Mouse (Mus musculus): ENCODE measurements around the gene Cdkn1c. TPM values are rescaled to one million over a fixed set of nuclear protein-coding genes. Genes with fewer than 3 reads are reported as not detected.

Gene Cdkn1c
- 438 and 682 TPM in 2 replicates for polyA plus RNA-seq (2016; fragmentation: Nextera tagmentation; extraction: Ambion mirVana)

DNA sequence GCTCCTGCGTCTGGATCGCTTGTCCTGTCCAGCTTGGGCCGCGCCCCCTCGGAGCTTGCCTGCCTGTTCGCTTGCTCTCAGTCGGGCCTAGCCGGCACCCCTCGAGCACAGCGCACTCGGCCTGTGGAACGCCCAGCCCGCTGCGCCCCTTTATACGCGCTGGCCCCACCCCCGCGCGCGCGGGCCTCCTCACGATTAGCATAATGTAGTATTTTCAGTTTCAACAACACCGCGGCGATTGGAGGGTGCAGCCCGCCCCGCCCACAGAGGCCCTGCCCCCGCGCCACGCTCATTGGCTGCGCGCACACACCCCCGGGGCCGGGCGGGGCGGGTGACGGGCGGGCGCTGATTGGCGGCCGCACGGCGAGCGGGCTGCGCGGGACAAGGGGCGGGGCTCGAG, at the start of gene Cdkn1c:
TSS of gene Cdkn1c (minus strand) at position 177 of the 400 bp plus-strand sequence.
- WGBS, result 27% methylated on average over 42 of the region's 48 CpGs
- peaks cover 60% of the 10 kb centered on the region for H3K4me1 ChIP-seq (replicated peaks)
- H3K4me3 ChIP-seq, result peak within 1 kb of the TSS; percentile 62

DNA sequence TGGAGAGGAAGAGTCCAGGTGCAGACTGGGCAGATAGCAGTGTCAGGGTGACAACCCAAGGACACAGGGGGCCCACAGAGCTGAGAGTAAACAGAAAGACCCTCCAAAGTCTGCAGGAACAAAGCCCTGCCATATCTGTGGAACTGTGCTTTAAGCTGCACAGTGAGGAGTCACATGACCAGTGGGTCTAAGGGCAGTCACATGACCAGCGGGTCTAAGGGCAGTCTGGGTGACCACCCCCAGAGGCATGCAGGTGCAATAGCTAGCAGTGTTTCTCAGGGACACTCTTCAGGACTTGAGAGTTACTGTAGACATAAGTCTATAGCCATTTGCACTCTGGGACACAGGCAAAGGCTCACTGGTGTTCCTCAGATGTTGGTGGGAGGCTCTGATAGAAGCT, 48.7 kb upstream of the Cdkn1c start:
- WGBS, result 74% methylated on average over 1 of the region's 1 CpGs

More for the DNA sequence above, at the start of gene Cdkn1c:
- H3K36me3 ChIP-seq, result 0 out of 2 replicates have a peak, but pooled peaks cover 10% of the 10 kb centered on the region
- DNase-seq (ENCODE audit: low spot score), result peak; percentile 91
- peak within 1 kb of the TSS; percentile 90 for H3K27ac ChIP-seq
- peaks cover 82% of the 10 kb centered on the region for H3K27me3 ChIP-seq (ENCODE audit: insufficient read depth, poor library complexity, severe bottlenecking)
- H3K9me3 ChIP-seq, result peaks cover 50% of the 10 kb centered on the region

DNA sequence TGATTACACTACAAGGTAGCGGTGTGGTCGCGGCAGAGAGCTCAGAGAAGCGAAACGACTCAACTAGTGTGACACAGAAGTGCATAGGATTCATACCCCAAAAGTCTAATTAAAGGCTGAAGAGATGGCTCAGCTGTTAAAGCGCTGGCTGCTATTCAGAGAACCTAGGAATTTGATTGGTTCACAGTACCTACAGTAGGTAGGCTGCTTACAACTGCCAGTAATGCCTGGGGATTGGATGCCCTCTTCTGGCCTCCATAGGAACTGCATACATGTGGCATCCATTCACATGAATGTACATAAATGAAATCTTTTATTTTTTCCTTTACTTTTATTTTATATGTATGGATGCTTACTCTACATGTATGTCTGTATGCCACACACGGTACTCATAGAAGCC, 45.8 kb upstream of the Cdkn1c start:
- peaks cover 39% of the 10 kb centered on the region for H3K27me3 ChIP-seq (ENCODE audit: insufficient read depth, poor library complexity, severe bottlenecking)
- DNase-seq (ENCODE audit: low spot score), result peak; percentile 60
- 31% methylated on average over 7 of the region's 7 CpGs for WGBS
- H3K4me3 ChIP-seq, result no peak overlapping the region
- H3K27ac ChIP-seq, result no peak overlapping the region
- H3K36me3 ChIP-seq, result 0 out of 2 replicates have a peak, but pooled peaks cover 5% of the 10 kb centered on the region
- H3K4me1 ChIP-seq (replicated peaks), result peaks cover 13% of the 10 kb centered on the region
- no peaks in the 10 kb centered on the region for H3K9me3 ChIP-seq

More for the DNA sequence above, 48.7 kb upstream of the Cdkn1c start:
- Histone ChIP-seq H3K27me3 (ENCODE audit: insufficient read depth, poor library complexity, severe bottlenecking) (peaks cover 10% of the 10 kb centered on the region), H3K4me1 (replicated peaks) (no peaks in the 10 kb centered on the region), H3K4me3 (no peak overlapping the region), H3K36me3 (peaks cover 33% of the 10 kb centered on the region), H3K9me3 (no peaks in the 10 kb centered on the region), H3K27ac (no peak overlapping the region)
- DNase-seq (ENCODE audit: low spot score), result no peak

GRCm38 (mm10) chr7:143506271-143506670, 45.4 kb upstream of the Cdkn1c start:
- Histone ChIP-seq H3K36me3 (0 out of 2 replicates have a peak, but pooled peaks cover 5% of the 10 kb centered on the region), H3K27me3 (ENCODE audit: insufficient read depth, poor library complexity, severe bottlenecking) (peaks cover 43% of the 10 kb centered on the region), H3K27ac (no peak overlapping the region), H3K9me3 (no peaks in the 10 kb centered on the region), H3K4me3 (no peak overlapping the region), H3K4me1 (replicated peaks) (peaks cover 16% of the 10 kb centered on the region)
- no peak for DNase-seq (ENCODE audit: low spot score)
- WGBS, result 69% methylated on average over 7 of the region's 7 CpGs

DNA sequence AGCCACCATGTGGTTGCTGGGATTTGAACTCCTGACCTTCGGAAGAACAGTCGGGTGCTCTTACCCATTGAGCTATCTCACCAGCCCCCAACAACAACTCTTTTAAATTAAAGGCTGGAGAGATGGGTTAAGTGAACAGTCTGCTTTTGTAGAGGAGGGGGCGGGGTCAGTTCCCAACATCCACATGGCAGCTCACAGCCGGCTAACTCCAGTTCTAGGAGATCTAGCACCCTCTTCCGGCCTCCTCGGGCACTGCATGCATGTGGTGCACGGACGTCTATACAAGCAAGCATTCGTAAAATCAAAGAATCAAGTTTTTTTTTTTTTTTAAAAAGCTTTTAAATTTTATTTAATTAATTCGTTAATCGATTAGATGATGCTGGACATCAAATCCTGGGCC, 45.0 kb upstream of the Cdkn1c start:
- peaks cover 18% of the 10 kb centered on the region for H3K4me1 ChIP-seq (replicated peaks)
- DNase-seq (ENCODE audit: low spot score), result peak; percentile 71
- H3K4me3 ChIP-seq, result no peak overlapping the region
- H3K27me3 ChIP-seq (ENCODE audit: insufficient read depth, poor library complexity, severe bottlenecking), result peaks cover 47% of the 10 kb centered on the region
- 25% methylated on average over 11 of the region's 11 CpGs for WGBS
- 0 out of 2 replicates have a peak, but pooled peaks cover 5% of the 10 kb centered on the region for H3K36me3 ChIP-seq
- no peak overlapping the region for H3K27ac ChIP-seq
- H3K9me3 ChIP-seq, result no peaks in the 10 kb centered on the region

GRCm38 (mm10) chr7:143505411-143505810, 44.6 kb upstream of the Cdkn1c start:
- H3K27me3 ChIP-seq (ENCODE audit: insufficient read depth, poor library complexity, severe bottlenecking), result peaks cover 51% of the 10 kb centered on the region
- no peak overlapping the region for H3K27ac ChIP-seq
- no peaks in the 10 kb centered on the region for H3K9me3 ChIP-seq
- H3K36me3 ChIP-seq, result 0 out of 2 replicates have a peak, but pooled peaks cover 5% of the 10 kb centered on the region
- WGBS, result 91% methylated on average over 2 of the region's 2 CpGs
- no peak for DNase-seq (ENCODE audit: low spot score)
- peaks cover 19% of the 10 kb centered on the region for H3K4me1 ChIP-seq (replicated peaks)
- no peak overlapping the region for H3K4me3 ChIP-seq

GRCm38 (mm10) chr7:143503926-143504325, 43.1 kb upstream of the Cdkn1c start:
- Histone ChIP-seq H3K4me3 (no peak overlapping the region), H3K9me3 (no peaks in the 10 kb centered on the region), H3K36me3 (no peaks in the 10 kb centered on the region), H3K4me1 (replicated peaks) (peaks cover 19% of the 10 kb centered on the region), H3K27me3 (ENCODE audit: insufficient read depth, poor library complexity, severe bottlenecking) (peaks cover 66% of the 10 kb centered on the region), H3K27ac (no peak overlapping the region)
- DNase-seq (ENCODE audit: low spot score), result no peak
- WGBS, result 89% methylated on average over 6 of the region's 6 CpGs

GRCm38 (mm10) chr7:143502418-143503200, 41.8 kb upstream of the Cdkn1c start, which contains the start of gene Phlda2:
Gene Phlda2, minus strand, starts transcription at chr7:143503150.
- peaks cover 75% of the 10 kb centered on the region for H3K27me3 ChIP-seq (ENCODE audit: insufficient read depth, poor library complexity, severe bottlenecking)
- H3K4me3 ChIP-seq, result peak within 1 kb of the TSS; percentile 51
- 0 out of 2 replicates have a peak within 1 kb of the TSS, but pooled peaks have one; percentile 16 for H3K27ac ChIP-seq
- peak; percentile 54 for DNase-seq (ENCODE audit: low spot score)
- WGBS, result 6% methylated on average over 51 of the region's 51 CpGs
- H3K4me1 ChIP-seq (replicated peaks), result peaks cover 19% of the 10 kb centered on the region
- no peaks in the 10 kb centered on the region for H3K9me3 ChIP-seq
- H3K36me3 ChIP-seq, result no peaks in the 10 kb centered on the region

GRCm38 (mm10) chr7:143501643-143502417, 41.0 kb upstream of the Cdkn1c start:
- WGBS, result 5% methylated on average over 55 of the region's 55 CpGs
- Histone ChIP-seq H3K27ac (no peak overlapping the region), H3K27me3 (ENCODE audit: insufficient read depth, poor library complexity, severe bottlenecking) (peaks cover 75% of the 10 kb centered on the region), H3K4me3 (peak overlapping the region; percentile 51), H3K9me3 (no peaks in the 10 kb centered on the region), H3K4me1 (replicated peaks) (peaks cover 19% of the 10 kb centered on the region), H3K36me3 (no peaks in the 10 kb centered on the region)
- peak; percentile 47 for DNase-seq (ENCODE audit: low spot score)

- H3K36me3 ChIP-seq, result no peaks in the 10 kb centered on the region
- no peak overlapping the region for H3K4me3 ChIP-seq
- no peaks in the 10 kb centered on the region for H3K9me3 ChIP-seq
- peaks cover 19% of the 10 kb centered on the region for H3K4me1 ChIP-seq (replicated peaks)
- H3K27me3 ChIP-seq (ENCODE audit: insufficient read depth, poor library complexity, severe bottlenecking), result peaks cover 72% of the 10 kb centered on the region
- DNase-seq (ENCODE audit: low spot score), result no peak
- 34% methylated on average over 2 of the region's 2 CpGs for WGBS
- no peak overlapping the region for H3K27ac ChIP-seq
Observed at GRCm38 (mm10) chr7:143500912-143501311, 40.1 kb upstream of the Cdkn1c start.

DNA sequence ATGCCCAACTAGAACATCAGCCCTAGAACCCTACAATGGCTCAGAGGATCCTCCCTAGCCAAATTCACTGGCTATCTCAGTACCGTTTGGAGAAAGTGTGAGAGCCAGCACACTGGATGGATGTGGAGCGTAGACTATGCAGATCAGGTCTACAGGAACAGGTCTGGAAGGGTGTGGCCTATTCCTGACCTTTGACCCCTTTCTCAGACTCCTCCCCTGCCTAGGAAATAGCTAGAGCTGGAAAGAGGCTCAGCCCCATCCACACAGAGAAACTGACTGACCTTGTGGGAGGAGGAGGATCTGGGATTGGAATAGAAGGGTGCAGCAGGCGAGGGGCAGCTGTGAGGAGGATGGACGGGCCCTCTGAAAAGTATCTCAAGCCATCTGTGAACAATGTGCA, 37.7 kb upstream of the Cdkn1c start:
- Histone ChIP-seq H3K9me3 (no peaks in the 10 kb centered on the region), H3K4me1 (replicated peaks) (peaks cover 19% of the 10 kb centered on the region), H3K27me3 (ENCODE audit: insufficient read depth, poor library complexity, severe bottlenecking) (peaks cover 55% of the 10 kb centered on the region), H3K36me3 (no peaks in the 10 kb centered on the region), H3K27ac (no peak overlapping the region), H3K4me3 (no peak overlapping the region)
- 88% methylated on average over 4 of the region's 4 CpGs for WGBS
- DNase-seq (ENCODE audit: low spot score), result no peak

- no peaks in the 10 kb centered on the region for H3K9me3 ChIP-seq
- peaks cover 4% of the 10 kb centered on the region; the same call in 1 of the 2 replicates for H3K4me1 ChIP-seq (replicated peaks)
- H3K4me3 ChIP-seq, result no peak overlapping the region
- no peaks in the 10 kb centered on the region for H3K36me3 ChIP-seq
- H3K27me3 ChIP-seq (ENCODE audit: insufficient read depth, poor library complexity, severe bottlenecking), result peaks cover 35% of the 10 kb centered on the region
- no peak for DNase-seq (ENCODE audit: low spot score)
- H3K27ac ChIP-seq, result no peak overlapping the region
- 84% methylated on average over 8 of the region's 8 CpGs for WGBS
Observed at GRCm38 (mm10) chr7:143495104-143495961, 34.5 kb upstream of the Cdkn1c start.
